Mouse (Mus musculus): ENCODE data around the gene Gatb. TPM values are rescaled to one million over a fixed set of nuclear protein-coding genes. Genes with fewer than 3 reads are reported as not detected.

Gene Gatb
- polyA plus RNA-seq, 1 experiment = 3.9 TPM

DNA sequence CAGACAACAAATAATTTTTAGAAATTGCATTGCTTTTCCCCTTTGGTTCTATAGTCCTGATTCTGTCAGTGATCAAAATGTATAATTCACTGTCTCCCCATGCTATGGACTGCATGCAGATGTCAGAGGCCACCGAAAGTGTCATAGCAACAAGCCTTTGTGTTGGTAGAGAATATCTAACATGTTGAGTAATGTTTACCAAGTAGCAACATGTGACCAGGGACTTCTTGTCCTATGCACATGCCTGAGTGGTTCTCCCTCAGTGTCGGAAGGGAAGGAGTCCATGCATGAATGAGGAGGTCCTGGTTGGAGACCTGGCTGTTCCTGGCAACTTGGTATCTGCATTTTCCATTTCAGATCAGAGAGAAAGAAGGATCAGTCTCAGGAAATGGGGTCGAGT lies 92.2 kb downstream of the Gatb start:
- TF ChIP-seq CTCF (IDR thresholded peaks at IDR 0.05; ENCODE audit: insufficient read depth, low read length) (no peak), POLR2A (IDR thresholded peaks at IDR 0.05; ENCODE audit: borderline replicate concordance, extremely low read depth, low read depth, low read length) (no peak)
- Histone ChIP-seq H3K4me1 (ENCODE audit: control insufficient read depth, insufficient read depth, low read length) (no peaks in the 10 kb centered on the region), H3K4me3 (replicated peaks; ENCODE audit: extremely low read depth, low read depth, low read length) (no peak overlapping the region)
- DNase-seq = no peak
- 51% methylated on average over 3 of the region's 3 CpGs for WGBS

DNA sequence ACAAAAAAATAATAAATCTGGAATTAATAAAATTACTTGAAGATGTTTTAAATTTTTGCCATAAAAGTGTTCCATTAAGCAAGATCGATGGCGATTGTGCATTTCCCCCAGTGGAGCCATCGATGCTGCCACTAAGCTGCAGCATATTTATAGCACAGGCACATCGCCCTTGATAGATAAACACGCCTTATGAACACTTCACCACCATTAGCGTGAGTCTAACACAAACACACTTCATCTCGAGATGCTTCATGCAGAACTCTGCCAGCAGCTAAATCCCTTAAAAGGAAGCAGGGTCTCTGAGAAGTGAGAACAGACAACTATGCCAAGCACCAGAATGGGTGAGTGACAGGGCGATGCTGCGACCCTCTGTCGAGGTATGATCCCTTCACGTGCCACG lies 92.8 kb downstream of the Gatb start:
- no peak for DNase-seq
- no peaks in the 10 kb centered on the region for H3K4me1 ChIP-seq (ENCODE audit: control insufficient read depth, insufficient read depth, low read length)
- WGBS = 55% methylated on average over 12 of the region's 12 CpGs
- H3K4me3 ChIP-seq (replicated peaks; ENCODE audit: extremely low read depth, low read depth, low read length) = no peak overlapping the region
- TF ChIP-seq POLR2A (IDR thresholded peaks at IDR 0.05; ENCODE audit: borderline replicate concordance, extremely low read depth, low read depth, low read length) = no peak
- TF ChIP-seq CTCF (IDR thresholded peaks at IDR 0.05; ENCODE audit: insufficient read depth, low read length) = no peak

DNA sequence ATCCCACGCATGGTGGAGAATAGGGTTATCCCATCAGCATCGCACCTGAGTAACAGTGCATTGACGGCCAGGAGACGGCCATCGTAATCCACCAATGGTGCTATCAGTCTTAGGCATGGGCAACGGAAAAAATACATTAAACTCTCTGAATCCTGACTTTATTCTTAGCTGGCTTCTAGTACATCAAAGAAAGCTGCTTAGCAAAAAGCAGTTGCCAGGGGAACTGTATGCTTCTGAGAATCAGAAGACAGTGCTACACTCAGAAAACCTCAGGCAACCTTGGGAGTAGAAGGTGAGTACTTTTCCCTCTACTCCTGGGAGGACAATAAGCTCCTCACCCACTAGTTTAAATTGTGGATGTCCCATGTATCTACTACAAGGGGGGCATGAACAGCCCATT lies 93.8 kb downstream of the Gatb start:
- WGBS = 94% methylated on average over 6 of the region's 6 CpGs
- no peak for TF ChIP-seq CTCF (IDR thresholded peaks at IDR 0.05; ENCODE audit: insufficient read depth, low read length)
- no peak for TF ChIP-seq POLR2A (IDR thresholded peaks at IDR 0.05; ENCODE audit: borderline replicate concordance, extremely low read depth, low read depth, low read length)
- DNase-seq = no peak
- no peaks in the 10 kb centered on the region for H3K4me1 ChIP-seq (ENCODE audit: control insufficient read depth, insufficient read depth, low read length)
- H3K4me3 ChIP-seq (replicated peaks; ENCODE audit: extremely low read depth, low read depth, low read length) = no peak overlapping the region

DNA sequence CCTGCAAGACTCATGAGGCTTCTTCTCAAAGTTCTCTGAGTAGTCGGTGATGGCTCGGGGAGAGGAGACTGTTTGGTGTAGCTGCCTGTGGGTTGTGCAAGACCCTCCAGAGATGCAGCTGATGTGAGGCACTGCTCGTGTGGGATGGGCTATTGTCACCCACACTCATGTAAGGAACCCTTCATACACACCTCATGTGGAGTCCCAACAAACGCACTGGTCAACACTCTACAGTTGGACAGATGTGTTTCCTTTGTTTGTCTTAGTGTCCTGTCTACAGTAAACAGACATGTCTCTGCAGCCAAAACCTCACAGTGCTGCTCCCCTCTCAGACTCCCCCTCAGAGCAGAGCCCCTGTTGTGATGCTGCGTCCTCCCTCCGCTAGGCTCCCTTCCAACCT lies 95.9 kb downstream of the Gatb start:
- WGBS = 62% methylated on average over 6 of the region's 6 CpGs
- no peaks in the 10 kb centered on the region for H3K4me1 ChIP-seq (ENCODE audit: control insufficient read depth, insufficient read depth, low read length)

DNA sequence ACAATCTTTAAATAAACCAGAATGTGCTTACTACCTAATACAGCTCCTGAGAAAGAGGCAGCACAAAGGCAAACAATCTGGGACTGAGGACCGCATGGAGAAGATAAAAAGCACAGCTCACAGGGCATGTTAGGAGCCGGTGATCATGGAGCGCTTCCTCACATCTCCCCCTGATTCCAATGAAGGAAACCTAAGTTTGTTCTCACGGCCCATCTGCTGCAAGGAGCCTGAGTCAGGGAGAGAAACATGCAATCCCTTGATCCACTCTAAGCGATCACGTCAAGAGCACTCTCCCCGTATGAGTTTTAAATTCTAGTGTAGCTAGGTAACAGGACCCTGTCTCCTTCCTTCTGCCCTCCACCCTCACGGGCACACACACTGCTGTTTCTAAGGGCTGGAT lies 103.2 kb downstream of the Gatb start:
- Histone ChIP-seq H3K4me1 (ENCODE audit: control insufficient read depth, insufficient read depth, low read length) (no peaks in the 10 kb centered on the region), H3K4me3 (replicated peaks; ENCODE audit: extremely low read depth, low read depth, low read length) (no peak overlapping the region)
- TF ChIP-seq POLR2A (IDR thresholded peaks at IDR 0.05; ENCODE audit: borderline replicate concordance, extremely low read depth, low read depth, low read length) (no peak), CTCF (IDR thresholded peaks at IDR 0.05; ENCODE audit: insufficient read depth, low read length) (no peak)
- no peak for DNase-seq
- 73% methylated on average over 8 of the region's 8 CpGs for WGBS

More for the DNA sequence above, 95.9 kb downstream of the Gatb start:
- no peak overlapping the region for H3K4me3 ChIP-seq (replicated peaks; ENCODE audit: extremely low read depth, low read depth, low read length)
- no peak for TF ChIP-seq CTCF (IDR thresholded peaks at IDR 0.05; ENCODE audit: insufficient read depth, low read length)
- TF ChIP-seq POLR2A (IDR thresholded peaks at IDR 0.05; ENCODE audit: borderline replicate concordance, extremely low read depth, low read depth, low read length) = no peak
- no peak for DNase-seq

DNA sequence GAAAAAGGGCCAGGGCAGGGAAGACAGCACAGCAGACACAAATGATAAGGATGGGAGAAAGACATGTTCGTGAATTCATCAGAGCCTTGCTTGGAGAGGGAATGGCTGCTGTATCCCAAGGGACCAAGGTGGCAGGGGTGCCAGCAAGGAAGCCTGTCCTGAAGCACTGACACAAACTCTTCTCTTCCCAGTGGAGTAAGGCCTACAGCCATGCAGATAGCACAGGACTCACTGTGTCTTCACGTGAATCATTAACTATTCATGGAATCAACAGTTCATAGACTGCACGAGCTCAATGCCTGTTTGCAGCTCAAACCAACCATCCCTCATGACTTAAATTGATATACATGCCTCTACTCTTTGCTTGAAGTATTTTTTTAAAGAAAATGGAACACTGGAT lies 104.0 kb downstream of the Gatb start:
- DNase-seq = no peak
- no peaks in the 10 kb centered on the region for H3K4me1 ChIP-seq (ENCODE audit: control insufficient read depth, insufficient read depth, low read length)
- 78% methylated on average over 3 of the region's 3 CpGs for WGBS
- TF ChIP-seq POLR2A (IDR thresholded peaks at IDR 0.05; ENCODE audit: borderline replicate concordance, extremely low read depth, low read depth, low read length) = no peak
- no peak for TF ChIP-seq CTCF (IDR thresholded peaks at IDR 0.05; ENCODE audit: insufficient read depth, low read length)
- H3K4me3 ChIP-seq (replicated peaks; ENCODE audit: extremely low read depth, low read depth, low read length) = no peak overlapping the region

DNA sequence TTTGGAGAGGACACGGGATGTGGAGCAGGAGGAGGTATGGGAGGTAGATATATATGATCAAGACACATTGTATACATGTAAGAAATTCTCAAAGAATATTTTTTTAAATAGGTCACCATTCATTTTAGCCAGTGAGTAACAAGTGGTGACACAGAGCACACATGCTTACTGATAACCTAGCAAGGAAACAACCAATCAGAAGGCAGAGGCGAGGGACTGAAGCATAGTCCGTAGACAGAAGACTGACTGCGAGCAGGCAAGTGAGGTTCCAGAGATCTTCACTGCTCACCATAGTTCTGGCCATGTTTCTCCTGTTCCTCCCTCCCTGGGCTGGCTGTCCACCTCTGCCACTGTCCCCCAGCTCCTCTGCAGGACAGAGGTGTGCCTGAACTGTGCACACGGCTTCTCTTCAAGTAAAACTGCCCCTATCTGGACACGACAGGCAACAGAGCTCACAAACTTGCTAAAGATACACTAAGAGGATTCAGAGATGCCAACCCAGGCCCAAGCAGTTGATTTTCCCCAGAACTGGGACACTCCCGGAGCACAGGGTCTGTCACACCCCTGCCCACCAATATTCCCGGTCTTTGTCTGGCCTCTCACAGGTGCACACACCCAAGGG lies 105.5 kb downstream of the Gatb start:
- H3K4me1 ChIP-seq (ENCODE audit: control insufficient read depth, insufficient read depth, low read length) = no peaks in the 10 kb centered on the region
- TF ChIP-seq CTCF (IDR thresholded peaks at IDR 0.05; ENCODE audit: insufficient read depth, low read length) = no peak
- no peak for TF ChIP-seq POLR2A (IDR thresholded peaks at IDR 0.05; ENCODE audit: borderline replicate concordance, extremely low read depth, low read depth, low read length)
- no peak overlapping the region for H3K4me3 ChIP-seq (replicated peaks; ENCODE audit: extremely low read depth, low read depth, low read length)
- 75% methylated on average over 8 of the region's 8 CpGs for WGBS
- DNase-seq = no peak

DNA sequence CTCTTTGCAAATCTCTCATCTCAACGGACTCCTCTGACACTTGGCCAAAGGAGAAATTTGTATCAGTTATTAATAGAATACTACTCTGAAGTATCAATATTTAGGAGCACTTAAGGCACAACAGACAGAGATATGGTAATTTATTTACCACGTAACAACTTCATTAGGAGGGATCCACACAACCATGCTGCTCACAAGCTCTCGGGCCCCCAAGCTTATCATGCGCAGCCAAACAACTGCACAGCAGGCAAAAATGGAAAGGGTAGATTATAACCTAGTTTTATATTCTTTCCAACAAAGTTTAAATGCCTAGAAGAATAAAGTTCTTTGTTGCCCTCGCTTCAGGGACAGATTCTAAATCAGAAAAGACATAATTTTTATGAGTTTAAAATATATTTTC lies 106.0 kb downstream of the Gatb start:
- no peak overlapping the region for H3K4me3 ChIP-seq (replicated peaks; ENCODE audit: extremely low read depth, low read depth, low read length)
- TF ChIP-seq CTCF (IDR thresholded peaks at IDR 0.05; ENCODE audit: insufficient read depth, low read length) = no peak
- TF ChIP-seq POLR2A (IDR thresholded peaks at IDR 0.05; ENCODE audit: borderline replicate concordance, extremely low read depth, low read depth, low read length) = no peak
- no peaks in the 10 kb centered on the region for H3K4me1 ChIP-seq (ENCODE audit: control insufficient read depth, insufficient read depth, low read length)
- no peak for DNase-seq
- 84% methylated on average over 5 of the region's 5 CpGs for WGBS

DNA sequence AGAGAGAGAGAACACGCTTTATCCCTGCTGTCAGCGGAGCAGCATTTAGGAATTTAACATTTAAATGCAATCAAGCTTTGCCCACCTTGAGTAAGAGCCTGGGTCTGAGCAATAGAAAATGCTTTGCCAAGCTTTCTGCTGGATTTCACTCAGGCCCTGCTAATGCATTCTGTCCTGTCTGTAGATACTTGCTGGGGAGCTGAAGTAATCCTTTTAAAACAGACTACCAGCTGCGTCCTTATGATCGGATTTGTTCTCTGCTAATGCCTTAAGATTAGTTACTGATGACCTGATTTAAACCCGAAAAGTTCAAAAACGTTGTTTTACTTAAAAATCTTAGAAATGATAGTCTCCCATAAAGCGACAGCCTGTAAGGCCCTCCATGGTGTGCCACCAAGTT lies 107.2 kb downstream of the Gatb start:
- no peaks in the 10 kb centered on the region for H3K4me1 ChIP-seq (ENCODE audit: control insufficient read depth, insufficient read depth, low read length)
- H3K4me3 ChIP-seq (replicated peaks; ENCODE audit: extremely low read depth, low read depth, low read length) = no peak overlapping the region
- TF ChIP-seq POLR2A (IDR thresholded peaks at IDR 0.05; ENCODE audit: borderline replicate concordance, extremely low read depth, low read depth, low read length) (no peak), CTCF (IDR thresholded peaks at IDR 0.05; ENCODE audit: insufficient read depth, low read length) (no peak)
- DNase-seq = no peak
- 87% methylated on average over 7 of the region's 7 CpGs for WGBS

DNA sequence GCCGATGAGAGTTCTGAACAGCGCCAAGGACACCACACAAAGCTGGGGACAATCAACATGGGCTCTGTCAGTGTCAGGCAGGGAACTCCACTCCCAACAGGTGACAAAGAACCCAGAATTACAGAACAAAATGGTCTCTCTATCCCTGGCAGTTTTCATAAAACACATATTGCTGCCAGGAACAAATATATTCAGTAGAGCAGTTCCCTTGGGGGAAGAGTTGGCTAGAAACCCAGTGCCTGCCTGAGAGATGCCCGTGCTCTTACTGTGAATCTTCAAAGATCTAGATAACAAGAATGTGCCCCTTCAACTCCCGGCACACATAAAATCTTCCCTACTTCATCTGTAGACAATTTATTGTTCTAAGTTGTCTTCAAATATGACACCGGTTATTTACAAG lies 109.7 kb downstream of the Gatb start:
- Histone ChIP-seq H3K4me3 (replicated peaks; ENCODE audit: extremely low read depth, low read depth, low read length) (no peak overlapping the region), H3K4me1 (ENCODE audit: control insufficient read depth, insufficient read depth, low read length) (no peaks in the 10 kb centered on the region)
- TF ChIP-seq POLR2A (IDR thresholded peaks at IDR 0.05; ENCODE audit: borderline replicate concordance, extremely low read depth, low read depth, low read length) (no peak), CTCF (IDR thresholded peaks at IDR 0.05; ENCODE audit: insufficient read depth, low read length) (no peak)
- 84% methylated on average over 5 of the region's 5 CpGs for WGBS
- no peak for DNase-seq
